29 mouse cellular contexts compared by ENCODE assay signal in genomic region chr2:118996798-118997105, GRCm38 (mm10). TPM values are rescaled to one million over a fixed set of nuclear protein-coding genes. Genes with fewer than 3 reads are reported as not detected.
DNase-seq lines count a peak whose midpoint lies in the region; ATAC-seq and TF ChIP-seq lines count a peak whose summit lies in the region.
"Had no signal": no experiment of that assay in that cellular context is flagged by ENCODE, and none has a peak within 500 bp of the region (broad histone marks: within the 10 kb centered on the region; RNA-seq: fewer than 3 reads in every experiment).

No protein-coding gene starts in this region.

- no peak for DNase-seq in limb, embryonic 10.5 days (ENCODE audit: low spot score)
- DNase-seq: adrenal gland, postnatal 10 days; cerebellum, adult 11 months; cerebellum, adult 9-10 months; cerebellum, postnatal 36 days; gastrocnemius, adult 2 months; gastrocnemius, postnatal 36 days; heart, adult 18-20 months; heart, postnatal 4 days; kidney, adult 18-20 months; kidney, postnatal 36 days; liver, embryonic 13.5 days; lung, adult 18-20 months; right cerebral cortex, postnatal 4 days; thymus, adult 2 months; thymus, postnatal 36 days had no signal

- peaks cover 17% of the 10 kb centered on the region; the same call in 1 of the 2 replicates for H3K4me1 ChIP-seq in forebrain, embryonic 13.5 days
- peaks cover 15% of the 10 kb centered on the region for H3K4me1 ChIP-seq in forebrain, embryonic 16.5 days (replicated peaks; ENCODE audit: control insufficient read depth, insufficient read depth, low read length)
- H3K4me1 ChIP-seq in hindbrain, embryonic 15.5 days (replicated peaks), result peaks cover 29% of the 10 kb centered on the region
- H3K4me1 ChIP-seq in hindbrain, embryonic 12.5 days, result peaks cover 9% of the 10 kb centered on the region
- H3K4me1 ChIP-seq in E14TG2a.4 (replicated peaks; ENCODE audit: low read depth, low read length), result peaks cover 21% of the 10 kb centered on the region
- peaks cover 11% of the 10 kb centered on the region for H3K4me1 ChIP-seq in midbrain, embryonic 16.5 days (ENCODE audit: control insufficient read depth, insufficient read depth, low read length)
- no peaks in the 10 kb centered on the region for H3K4me1 ChIP-seq in kidney, embryonic 14.5 days (ENCODE audit: control insufficient read depth, insufficient read depth, low read length)
- peaks cover 5% of the 10 kb centered on the region; the same call in 1 of the 2 replicates for H3K4me1 ChIP-seq in limb, embryonic 10.5 days

- no peaks in the 10 kb centered on the region for H3K36me3 ChIP-seq in forebrain, embryonic 13.5 days (ENCODE audit: poor library complexity, severe bottlenecking)
- H3K36me3 ChIP-seq in forebrain, embryonic 16.5 days (ENCODE audit: control insufficient read depth, insufficient read depth), result no peaks in the 10 kb centered on the region
- H3K36me3 ChIP-seq in hindbrain, embryonic 15.5 days, result no peaks in the 10 kb centered on the region
- no peaks in the 10 kb centered on the region for H3K36me3 ChIP-seq in hindbrain, embryonic 12.5 days
- no peaks in the 10 kb centered on the region for H3K36me3 ChIP-seq in E14TG2a.4 (ENCODE audit: insufficient read depth, low read length)
- H3K36me3 ChIP-seq in midbrain, embryonic 16.5 days (ENCODE audit: control insufficient read depth, insufficient read depth, low read length), result no peaks in the 10 kb centered on the region
- no peaks in the 10 kb centered on the region for H3K36me3 ChIP-seq in kidney, embryonic 14.5 days (ENCODE audit: control insufficient read depth, insufficient read depth, low read length)
- H3K36me3 ChIP-seq in limb, embryonic 10.5 days, result no peaks in the 10 kb centered on the region
- H3K36me3 ChIP-seq: liver, embryonic 13.5 days had no signal

- H3K9ac ChIP-seq in forebrain, embryonic 13.5 days, result no peak overlapping the region
- no peak overlapping the region for H3K9ac ChIP-seq in forebrain, embryonic 16.5 days (replicated peaks; ENCODE audit: low read depth, low read length)
- H3K9ac ChIP-seq in hindbrain, embryonic 15.5 days, result no peak overlapping the region
- no peak overlapping the region for H3K9ac ChIP-seq in hindbrain, embryonic 12.5 days
- H3K9ac ChIP-seq in midbrain, embryonic 16.5 days (ENCODE audit: low read depth, low read length), result no peak overlapping the region
- no peak overlapping the region for H3K9ac ChIP-seq in kidney, embryonic 14.5 days (ENCODE audit: low read depth, low read length)
- H3K9ac ChIP-seq: liver, embryonic 13.5 days had no signal

- no peaks in the 10 kb centered on the region for H3K9me3 ChIP-seq in forebrain, embryonic 13.5 days (replicated peaks)
- no peaks in the 10 kb centered on the region for H3K9me3 ChIP-seq in forebrain, embryonic 16.5 days (ENCODE audit: control insufficient read depth, low read length)
- H3K9me3 ChIP-seq in hindbrain, embryonic 15.5 days, result no peaks in the 10 kb centered on the region
- no peaks in the 10 kb centered on the region for H3K9me3 ChIP-seq in hindbrain, embryonic 12.5 days (replicated peaks)
- no peaks in the 10 kb centered on the region for H3K9me3 ChIP-seq in E14TG2a.4 (ENCODE audit: low read length)
- H3K9me3 ChIP-seq in midbrain, embryonic 16.5 days (replicated peaks; ENCODE audit: control insufficient read depth, low read length, poor library complexity, severe bottlenecking), result no peaks in the 10 kb centered on the region
- H3K9me3 ChIP-seq in kidney, embryonic 14.5 days (ENCODE audit: control insufficient read depth, low read length), result no peaks in the 10 kb centered on the region
- no peaks in the 10 kb centered on the region for H3K9me3 ChIP-seq in limb, embryonic 10.5 days (replicated peaks)
- H3K9me3 ChIP-seq: liver, embryonic 13.5 days had no signal

- H3K4me3 ChIP-seq in forebrain, embryonic 13.5 days, result no peak overlapping the region
- H3K4me3 ChIP-seq in forebrain, embryonic 16.5 days (replicated peaks; ENCODE audit: low read length), result no peak overlapping the region
- H3K4me3 ChIP-seq in hindbrain, embryonic 15.5 days, result no peak overlapping the region
- H3K4me3 ChIP-seq in hindbrain, embryonic 12.5 days, result no peak overlapping the region
- H3K4me3 ChIP-seq in E14TG2a.4 (replicated peaks; ENCODE audit: low read length), result 0 out of 2 replicates have a peak overlapping the region, but pooled peaks have one; percentile 17
- no peak overlapping the region for H3K4me3 ChIP-seq in midbrain, embryonic 16.5 days (ENCODE audit: low read depth, low read length)
- no peak overlapping the region for H3K4me3 ChIP-seq in kidney, embryonic 14.5 days (ENCODE audit: low read length)
- H3K4me3 ChIP-seq in limb, embryonic 10.5 days, result no peak overlapping the region
- H3K4me3 ChIP-seq: gastrocnemius, adult 2 months; layer of hippocampus, adult 2 months; liver, embryonic 13.5 days had no signal

- ATAC-seq in forebrain, embryonic 13.5 days, result peak; percentile 48
- no peak for ATAC-seq in forebrain, embryonic 16.5 days
- peak; percentile 24; the same call in 1 of the 2 replicates for ATAC-seq in hindbrain, embryonic 15.5 days (ENCODE audit: low FRiP score, low read depth)
- no peak for ATAC-seq in hindbrain, embryonic 12.5 days (ENCODE audit: low FRiP score)
- peak; percentile 55 for ATAC-seq in midbrain, embryonic 16.5 days
- ATAC-seq in kidney, embryonic 14.5 days (ENCODE audit: low FRiP score, low TSS enrichment), result no peak
- ATAC-seq: lung, postnatal 0 days; Patski had no signal

- no peaks in the 10 kb centered on the region for H3K27me3 ChIP-seq in forebrain, embryonic 13.5 days
- H3K27me3 ChIP-seq in forebrain, embryonic 16.5 days (replicated peaks; ENCODE audit: control insufficient read depth, insufficient read depth, low read length), result no peaks in the 10 kb centered on the region
- H3K27me3 ChIP-seq in hindbrain, embryonic 15.5 days, result no peaks in the 10 kb centered on the region
- peaks cover 7% of the 10 kb centered on the region; the same call in 1 of the 2 replicates for H3K27me3 ChIP-seq in hindbrain, embryonic 12.5 days
- peaks cover 34% of the 10 kb centered on the region for H3K27me3 ChIP-seq in E14TG2a.4 (ENCODE audit: insufficient read depth, low read length)
- H3K27me3 ChIP-seq in midbrain, embryonic 16.5 days (ENCODE audit: control insufficient read depth, insufficient read depth, low read depth, low read length), result no peaks in the 10 kb centered on the region
- H3K27me3 ChIP-seq in kidney, embryonic 14.5 days (ENCODE audit: control insufficient read depth, insufficient read depth, low read length), result peaks cover 5% of the 10 kb centered on the region
- peaks cover 18% of the 10 kb centered on the region for H3K27me3 ChIP-seq in limb, embryonic 10.5 days (ENCODE audit: low read depth, poor library complexity, severe bottlenecking)

- H3K4me2 ChIP-seq in forebrain, embryonic 13.5 days, result no peak overlapping the region
- no peak overlapping the region for H3K4me2 ChIP-seq in forebrain, embryonic 16.5 days (ENCODE audit: low read length)
- H3K4me2 ChIP-seq in hindbrain, embryonic 15.5 days, result peak overlapping the region; percentile 33; the same call in 1 of the 2 replicates
- H3K4me2 ChIP-seq in hindbrain, embryonic 12.5 days (replicated peaks), result no peak overlapping the region
- no peak overlapping the region for H3K4me2 ChIP-seq in midbrain, embryonic 16.5 days (ENCODE audit: low read length)
- no peak overlapping the region for H3K4me2 ChIP-seq in kidney, embryonic 14.5 days (replicated peaks; ENCODE audit: low read depth, low read length)
- H3K4me2 ChIP-seq: heart, embryonic 11.5 days; liver, embryonic 13.5 days had no signal

- H3K27ac ChIP-seq in forebrain, embryonic 13.5 days, result no peak overlapping the region; the same call in 1 of the 2 replicates
- H3K27ac ChIP-seq in forebrain, embryonic 16.5 days (ENCODE audit: low read length), result no peak overlapping the region
- H3K27ac ChIP-seq in hindbrain, embryonic 15.5 days (replicated peaks), result peak overlapping the region; percentile 64
- no peak overlapping the region for H3K27ac ChIP-seq in hindbrain, embryonic 12.5 days
- H3K27ac ChIP-seq in midbrain, embryonic 16.5 days (ENCODE audit: low read length), result no peak overlapping the region
- H3K27ac ChIP-seq in kidney, embryonic 14.5 days (ENCODE audit: low read depth, low read length), result no peak overlapping the region
- no peak overlapping the region for H3K27ac ChIP-seq in limb, embryonic 10.5 days
- H3K27ac ChIP-seq: gastrocnemius, adult 2 months; layer of hippocampus, adult 2 months; liver, embryonic 13.5 days; macrophage; stomach, postnatal 0 days had no signal

- TF ChIP-seq CTCF in E14TG2a.4 (conservative IDR thresholded peaks at IDR 0.05; ENCODE audit: low read length), result no peak

- 40% methylated on average over 1 of the region's 1 CpGs for WGBS in forebrain, embryonic 13.5 days
- 42% methylated on average over 1 of the region's 1 CpGs for WGBS in forebrain, embryonic 16.5 days
- 21% methylated on average over 1 of the region's 1 CpGs for WGBS in hindbrain, embryonic 15.5 days
- WGBS in hindbrain, embryonic 12.5 days, result 44% methylated on average over 1 of the region's 1 CpGs
- 19% methylated on average over 1 of the region's 1 CpGs for WGBS in midbrain, embryonic 16.5 days
- 50% methylated on average over 1 of the region's 1 CpGs for WGBS in kidney, embryonic 14.5 days
- WGBS in limb, embryonic 10.5 days, result 75% methylated on average over 1 of the region's 1 CpGs

RNA-seq across cellular contexts. Expression of gene Ccdc32, which starts 32.4 kb away (rescaled TPM):
- 31.1 and 33.8 TPM in 2 replicates for polyA plus RNA-seq in forebrain, embryonic 13.5 days (2015; fragmentation: Nextera tagmentation; extraction: Ambion mirVana)
- 41.6 and 46.1 TPM in 2 replicates for polyA plus RNA-seq in forebrain, embryonic 16.5 days (2015; fragmentation: Nextera tagmentation; extraction: Ambion mirVana)
- polyA plus RNA-seq in hindbrain, embryonic 15.5 days (2015; fragmentation: Nextera tagmentation; extraction: Ambion mirVana), result 37.0 and 39.0 TPM in 2 replicates
- polyA plus RNA-seq in hindbrain, embryonic 12.5 days (2016; fragmentation: Nextera tagmentation; extraction: Ambion mirVana), result 27.3 and 27.6 TPM in 2 replicates
- 40.7 and 44.6 TPM in 2 replicates for polyA plus RNA-seq in midbrain, embryonic 16.5 days (2015; fragmentation: Nextera tagmentation; extraction: Ambion mirVana)
- polyA plus RNA-seq in kidney, embryonic 14.5 days (2014; fragmentation: Nextera tagmentation; extraction: Ambion mirVana), result 19.9 and 22.0 TPM in 2 replicates
- polyA plus RNA-seq in limb, embryonic 10.5 days (2016; fragmentation: Nextera tagmentation; extraction: Ambion mirVana), result 18.2 and 19.7 TPM in 2 replicates

RNA-seq across cellular contexts. Expression of gene Rpusd2, which starts 37.8 kb away (rescaled TPM):
- 7.3 and 7.7 TPM in 2 replicates for polyA plus RNA-seq in forebrain, embryonic 13.5 days (2015; fragmentation: Nextera tagmentation; extraction: Ambion mirVana)
- 5.0 and 5.1 TPM in 2 replicates for polyA plus RNA-seq in forebrain, embryonic 16.5 days (2015; fragmentation: Nextera tagmentation; extraction: Ambion mirVana)
- 3.7 and 4.8 TPM in 2 replicates for polyA plus RNA-seq in hindbrain, embryonic 15.5 days (2015; fragmentation: Nextera tagmentation; extraction: Ambion mirVana)
- polyA plus RNA-seq in hindbrain, embryonic 12.5 days (2016; fragmentation: Nextera tagmentation; extraction: Ambion mirVana), result 5.3 and 5.5 TPM in 2 replicates
- 4.1 and 4.5 TPM in 2 replicates for polyA plus RNA-seq in midbrain, embryonic 16.5 days (2015; fragmentation: Nextera tagmentation; extraction: Ambion mirVana)
- 5.8 and 6.0 TPM in 2 replicates for polyA plus RNA-seq in kidney, embryonic 14.5 days (2014; fragmentation: Nextera tagmentation; extraction: Ambion mirVana)
- 6.9 and 8.8 TPM in 2 replicates for polyA plus RNA-seq in limb, embryonic 10.5 days (2016; fragmentation: Nextera tagmentation; extraction: Ambion mirVana)

RNA-seq across cellular contexts. Expression of gene Knl1, which starts 50.2 kb away (rescaled TPM):
- 65.5 and 66.6 TPM in 2 replicates for polyA plus RNA-seq in forebrain, embryonic 13.5 days (2015; fragmentation: Nextera tagmentation; extraction: Ambion mirVana)
- polyA plus RNA-seq in forebrain, embryonic 16.5 days (2015; fragmentation: Nextera tagmentation; extraction: Ambion mirVana), result 23.9 and 26.2 TPM in 2 replicates
- 10.3 and 11.8 TPM in 2 replicates for polyA plus RNA-seq in hindbrain, embryonic 15.5 days (2015; fragmentation: Nextera tagmentation; extraction: Ambion mirVana)
- 37.8 and 39.3 TPM in 2 replicates for polyA plus RNA-seq in hindbrain, embryonic 12.5 days (2016; fragmentation: Nextera tagmentation; extraction: Ambion mirVana)
- 4.5 and 8.4 TPM in 2 replicates for polyA plus RNA-seq in midbrain, embryonic 16.5 days (2015; fragmentation: Nextera tagmentation; extraction: Ambion mirVana)
- polyA plus RNA-seq in kidney, embryonic 14.5 days (2014; fragmentation: Nextera tagmentation; extraction: Ambion mirVana), result 48.3 and 49.1 TPM in 2 replicates
- polyA plus RNA-seq in limb, embryonic 10.5 days (2016; fragmentation: Nextera tagmentation; extraction: Ambion mirVana), result 42.5 and 58.0 TPM in 2 replicates

Comparison
In these comparisons a context has a peak if more than half of its experiments do, and no peak if none do; other contexts are left out.
1. ATAC-seq: peak in forebrain, embryonic 13.5 days (single experiment), hindbrain, embryonic 15.5 days (single experiment) and midbrain, embryonic 16.5 days (single experiment); none in forebrain, embryonic 16.5 days (single experiment), hindbrain, embryonic 12.5 days (single experiment) and kidney, embryonic 14.5 days (single experiment).